Mouse (Mus musculus) testis, postnatal 14 days (tissue): ENCODE data around the gene Pcyt1a.

ENCODE experiments used
- DNase-seq: peaks from one replicate; pipeline ENCODE4 v3.0.0; 2021; ENCODE audit warnings: low spot score

Pcyt1a gene

DNA sequence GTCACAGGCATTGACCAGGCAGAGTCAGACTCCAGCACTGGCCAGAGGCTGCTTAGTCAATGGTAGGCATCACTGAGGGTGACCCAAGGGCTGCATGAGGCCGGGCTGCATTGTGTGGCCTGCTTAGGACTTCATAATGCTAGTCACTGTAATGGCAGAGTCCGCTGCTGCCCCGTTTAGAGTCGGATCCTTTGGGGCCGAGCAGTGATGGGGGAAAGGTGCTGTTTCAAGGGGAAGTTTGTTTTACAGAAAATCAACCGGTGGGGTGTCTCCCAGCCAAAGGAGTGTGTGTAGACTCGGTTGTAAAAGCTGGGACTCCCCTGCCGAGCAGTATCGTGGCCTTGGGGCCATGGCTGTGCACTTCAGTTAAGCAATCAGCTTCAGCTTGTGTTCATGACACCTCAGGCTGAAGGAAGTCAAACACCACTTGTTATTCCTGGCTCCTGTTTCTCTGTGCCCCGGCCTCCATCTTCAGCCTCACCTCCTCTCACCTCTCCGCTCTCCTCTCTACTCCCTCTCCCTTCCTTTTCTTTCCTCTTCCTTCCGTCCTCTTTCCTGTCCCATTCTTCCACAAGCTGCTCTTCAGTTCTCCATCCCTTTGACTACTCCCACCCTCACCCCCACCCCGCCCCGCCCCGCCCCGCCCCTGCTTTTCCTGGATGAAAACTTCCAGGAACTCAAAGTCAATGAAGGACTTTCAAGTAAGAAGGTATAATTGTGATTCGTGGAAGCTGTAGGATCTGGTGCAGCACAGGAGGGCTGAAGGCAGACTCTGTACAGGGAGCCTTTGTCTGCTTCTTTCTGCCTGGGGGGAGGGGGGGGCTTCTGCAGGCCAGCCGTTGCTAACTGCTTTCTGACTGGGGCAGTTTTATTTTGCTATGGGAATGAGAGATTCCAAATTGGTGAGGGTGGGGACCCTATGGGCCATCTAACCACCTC lies 79.9 kb downstream of the Pcyt1a start:
- no peak for DNase-seq

DNA sequence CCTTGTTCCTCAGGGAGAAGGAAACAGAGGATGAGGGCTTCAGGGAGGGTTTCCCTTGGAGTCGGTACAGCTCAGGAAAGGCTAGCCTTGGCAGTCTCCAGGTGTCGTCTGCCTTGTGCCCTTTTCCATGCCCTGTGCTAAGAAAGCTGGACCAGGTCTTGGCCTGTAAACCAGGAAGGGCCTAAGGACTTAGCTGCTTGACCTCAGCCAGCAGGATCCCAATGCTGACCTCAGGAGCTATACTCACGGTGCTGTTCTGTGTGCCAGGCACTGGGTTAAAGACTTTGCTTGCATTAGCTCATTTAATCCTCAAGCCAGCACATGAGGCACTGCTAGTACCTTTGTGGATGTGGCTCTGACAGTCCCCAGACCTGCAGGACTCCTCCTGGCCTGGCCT lies 80.6 kb downstream of the Pcyt1a start:
- no peak for DNase-seq

DNA sequence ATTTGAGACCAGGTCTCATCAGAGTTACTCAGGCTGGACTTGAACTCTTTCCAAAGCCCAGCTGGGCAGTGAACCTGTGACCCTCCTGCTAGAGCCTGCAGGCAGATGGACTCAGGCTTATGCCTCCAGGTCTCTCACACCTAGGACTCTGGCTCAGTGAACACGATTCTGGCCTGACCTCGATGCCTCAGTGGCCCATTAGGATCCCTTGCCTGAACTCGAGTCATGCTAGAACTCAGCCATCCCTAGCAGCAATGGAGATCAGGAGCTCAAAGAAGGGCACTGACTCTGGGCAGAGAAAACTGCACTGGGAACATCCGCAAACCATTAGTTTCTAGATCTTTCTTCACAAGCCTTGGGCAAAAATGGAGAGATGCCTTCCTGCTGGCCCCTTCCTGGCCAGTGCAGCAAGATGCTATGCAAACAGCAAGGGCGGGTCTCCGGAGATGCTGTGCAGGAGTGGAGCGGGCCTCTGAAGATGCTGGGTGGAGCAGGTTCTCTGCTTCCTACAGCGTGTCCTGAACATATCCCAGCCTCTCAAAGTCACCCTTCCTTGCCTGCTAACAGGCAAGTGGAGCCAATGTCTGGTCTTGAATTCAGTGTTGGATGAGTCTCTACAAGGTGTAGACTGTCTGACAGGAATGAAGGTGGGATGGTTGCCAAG lies 81.2 kb downstream of the Pcyt1a start:
- DNase-seq: no peak

DNA sequence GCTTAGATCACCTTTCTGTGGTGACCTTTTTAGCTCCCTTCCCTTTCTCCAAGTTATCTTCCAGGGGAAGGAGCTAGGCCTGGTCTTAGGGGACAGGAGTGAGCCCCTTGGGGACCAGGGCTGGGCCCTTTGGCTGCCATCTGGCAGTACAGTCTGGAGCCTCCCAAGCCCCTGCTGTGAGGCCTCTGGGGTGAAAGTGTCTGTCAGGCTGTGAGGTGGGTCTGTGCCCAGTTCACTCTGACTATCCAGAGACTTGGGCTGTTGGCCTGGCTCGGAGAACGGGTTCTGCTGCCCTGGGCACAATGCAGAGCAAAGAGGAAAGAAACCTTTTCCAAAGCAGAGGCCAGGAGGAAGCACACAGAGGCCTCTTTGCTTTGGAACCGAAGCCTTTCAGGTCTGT lies 82.2 kb downstream of the Pcyt1a start:
- no peak for DNase-seq

DNA sequence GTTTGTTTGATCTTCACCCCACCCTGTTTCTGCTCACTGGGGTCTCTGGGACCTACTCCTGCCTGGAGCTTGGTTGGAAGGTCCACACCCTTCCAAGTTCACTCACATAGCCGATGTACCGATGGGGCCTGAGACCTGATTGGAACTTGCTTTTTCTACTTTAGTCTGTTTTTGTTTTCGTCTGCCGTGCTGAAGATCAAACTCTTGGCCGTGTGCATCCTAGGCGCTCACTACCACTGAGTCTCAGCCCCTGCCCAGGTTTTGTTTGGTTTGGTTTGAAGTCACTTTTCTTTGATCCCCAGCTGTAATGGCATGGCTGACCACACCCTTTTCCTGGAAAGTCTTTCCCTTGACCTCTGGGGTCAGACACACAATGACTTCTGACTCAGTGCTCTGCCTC lies 82.7 kb downstream of the Pcyt1a start:
- no peak for DNase-seq

DNA sequence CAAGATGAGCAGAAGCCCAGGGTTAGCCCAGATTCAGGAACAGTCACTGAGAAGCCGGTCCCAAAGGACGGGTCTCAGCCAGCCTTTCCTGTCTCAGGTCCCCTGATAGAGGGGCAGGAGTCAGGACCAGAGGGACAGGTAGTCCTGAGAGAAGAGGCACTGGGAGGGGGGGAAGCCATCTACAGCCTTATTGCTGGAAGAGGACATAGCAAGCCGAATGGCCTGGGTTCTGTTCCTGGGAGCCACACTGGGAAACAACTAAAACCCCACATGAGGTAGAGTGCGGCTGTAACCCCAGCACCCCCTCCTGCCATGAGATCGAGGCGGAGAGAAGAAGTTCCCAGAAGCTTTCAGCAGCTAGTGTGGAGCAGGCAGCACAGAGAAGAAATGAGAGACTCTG lies 83.2 kb downstream of the Pcyt1a start:
- DNase-seq: no peak

DNA sequence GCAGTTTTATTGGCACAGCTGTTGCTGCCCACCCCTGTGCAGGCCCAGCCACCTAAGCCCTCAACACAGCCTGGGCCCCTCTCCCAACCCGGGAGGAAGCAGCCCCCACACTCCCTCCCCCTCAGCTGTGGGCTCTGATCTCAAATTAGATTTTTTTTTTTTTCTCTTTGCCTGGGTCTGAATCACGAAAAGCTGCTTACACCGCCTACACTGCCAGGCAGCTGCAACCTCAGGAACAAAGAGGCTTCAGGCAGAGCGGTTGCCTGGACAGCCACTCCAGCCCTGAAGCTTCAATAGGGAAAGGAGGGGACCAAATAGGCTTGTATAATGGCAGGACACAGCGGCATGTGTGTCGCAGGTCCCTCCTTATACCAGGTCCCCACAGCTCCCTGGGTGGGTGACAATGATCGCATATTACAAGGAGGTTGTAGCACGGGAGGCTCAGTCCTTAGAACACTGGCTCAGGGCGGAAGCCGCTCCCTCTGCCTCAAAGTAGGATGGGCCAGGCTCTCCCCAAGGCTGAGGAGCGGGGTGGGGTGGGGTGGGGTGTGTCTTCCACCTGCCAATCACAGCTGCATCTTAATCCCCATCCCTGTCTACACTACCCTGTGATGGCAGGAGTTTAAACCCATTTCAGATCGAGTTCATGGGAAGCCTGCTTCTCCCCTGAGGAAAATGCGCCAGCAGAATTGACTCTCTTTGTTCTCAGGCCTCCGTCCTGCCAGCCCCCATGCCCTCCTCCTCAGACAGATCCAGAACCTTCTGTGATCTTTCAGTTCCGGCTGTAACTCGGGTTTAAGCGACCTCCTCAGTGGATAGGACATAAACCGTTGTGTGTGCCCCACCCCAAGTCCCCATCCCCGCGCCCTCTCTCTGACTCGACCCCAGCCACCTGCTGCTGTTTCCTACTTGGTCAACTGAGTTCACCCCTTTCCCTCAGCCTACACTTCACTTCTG lies 85.6 kb downstream of the Pcyt1a start:
- DNase-seq: no peak

DNA sequence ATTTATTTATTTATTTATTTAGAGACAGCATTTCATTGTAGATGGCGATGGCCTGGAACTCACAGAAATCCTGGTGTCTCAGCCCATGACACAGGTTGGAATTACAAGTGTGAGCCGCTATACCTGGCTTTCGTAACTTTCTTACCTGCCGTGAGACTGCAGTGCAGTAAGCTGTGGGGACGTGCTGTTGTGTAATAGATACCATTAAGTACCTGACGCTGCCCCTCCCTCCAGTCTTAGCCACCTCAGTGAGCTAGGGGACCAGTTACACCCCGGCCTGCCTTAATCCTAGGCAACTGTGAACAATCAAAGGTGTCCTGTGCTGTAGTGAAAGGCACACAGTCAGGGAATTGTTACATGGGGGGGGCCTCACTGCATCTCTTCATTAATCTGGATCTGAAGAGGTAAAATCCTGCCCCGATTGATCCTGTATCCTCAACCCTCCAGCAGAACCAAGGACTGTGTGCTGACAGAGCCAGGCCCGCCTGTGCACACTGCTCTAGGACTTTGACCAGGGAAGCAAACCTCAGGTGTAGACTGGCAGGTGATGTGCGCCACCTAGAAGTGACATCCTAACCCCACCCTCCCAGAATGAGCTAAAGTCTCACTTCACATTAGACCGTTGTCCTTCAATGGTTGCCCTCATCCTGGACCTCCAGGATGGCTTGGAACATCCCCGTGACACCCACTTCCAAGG lies 87.2 kb downstream of the Pcyt1a start:
- DNase-seq: no peak

DNA sequence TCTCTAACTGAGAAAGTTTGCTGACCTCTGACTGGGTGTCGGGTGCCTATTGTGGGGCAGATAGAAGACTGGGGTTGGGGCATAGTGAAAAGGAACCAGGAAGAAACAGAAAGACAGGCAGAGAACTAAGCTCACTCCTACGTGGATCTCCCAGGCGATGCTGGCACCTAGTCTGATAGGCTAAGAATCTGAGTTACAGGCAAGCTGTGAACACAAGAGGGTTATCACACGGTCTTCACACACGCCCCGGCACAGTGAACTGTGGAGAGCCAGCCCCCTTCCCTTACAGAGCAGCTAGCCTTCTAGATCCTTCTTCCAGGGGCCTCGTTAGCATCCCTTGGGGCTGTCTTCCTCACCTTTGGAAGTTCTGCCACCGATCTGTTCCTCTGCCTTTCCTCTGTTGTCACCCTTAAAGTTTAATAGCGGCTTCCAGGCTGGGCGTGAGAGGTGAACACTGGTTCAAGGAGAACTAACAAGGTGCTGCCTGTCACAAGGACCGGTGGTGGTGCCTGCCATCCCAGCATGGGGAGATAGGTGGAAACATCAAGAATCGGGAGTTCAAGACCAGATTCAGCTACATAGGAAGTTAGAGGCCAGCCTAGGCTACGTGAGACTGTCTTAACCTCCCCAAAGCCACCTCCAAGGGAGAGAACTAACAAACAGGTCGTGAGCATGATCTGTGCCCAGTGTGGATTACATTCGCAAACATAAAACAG lies 89.1 kb downstream of the Pcyt1a start:
- no peak for DNase-seq

DNA sequence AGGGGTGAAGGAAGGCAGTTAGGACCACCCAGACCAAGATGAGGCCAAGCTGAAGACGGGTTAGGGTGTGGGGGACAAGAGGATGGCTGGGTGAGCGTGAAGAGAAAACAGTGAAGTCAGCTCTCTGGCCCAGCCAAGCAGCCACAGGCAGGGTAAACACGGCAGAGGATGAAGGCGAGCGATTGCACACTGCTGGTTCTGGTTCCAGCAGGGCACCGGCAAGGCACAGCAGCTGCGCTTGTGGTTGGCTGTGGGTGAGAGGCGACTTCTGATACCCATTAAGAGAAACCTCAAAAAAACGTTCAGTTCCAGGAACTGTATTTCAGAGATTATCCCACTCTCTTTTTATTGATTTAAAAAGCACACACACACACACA lies 89.6 kb downstream of the Pcyt1a start:
- DNase-seq: no peak

DNA sequence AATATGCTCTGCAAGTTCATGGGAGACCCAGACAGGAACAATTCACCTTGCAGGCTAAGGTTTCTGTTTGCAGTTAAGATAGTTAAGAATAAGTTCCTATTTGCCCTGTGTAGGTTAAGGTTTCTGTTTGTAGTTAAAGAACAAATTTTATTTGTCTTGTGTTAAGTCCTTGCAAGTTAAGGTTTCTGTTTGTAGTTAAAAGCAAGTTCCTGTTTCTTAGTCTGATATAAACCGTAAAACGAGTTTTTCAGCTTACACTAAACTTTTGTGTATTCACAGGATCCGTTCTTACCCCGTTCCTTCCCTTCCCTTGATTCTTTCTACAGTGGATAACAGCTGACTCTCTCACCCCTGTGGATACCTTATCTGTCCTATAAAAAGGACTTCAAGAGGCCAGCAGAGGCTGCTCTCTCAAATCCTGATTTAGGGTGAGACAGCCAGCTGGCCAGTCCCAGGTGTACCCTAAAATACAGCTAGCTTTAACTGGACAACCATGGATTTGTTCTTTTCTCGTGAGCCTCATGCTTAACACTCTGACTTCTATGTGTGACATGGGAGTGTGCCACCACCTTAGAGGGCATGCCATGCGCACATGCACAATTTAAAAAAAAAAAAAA lies 92.0 kb downstream of the Pcyt1a start:
- DNase-seq: no peak

DNA sequence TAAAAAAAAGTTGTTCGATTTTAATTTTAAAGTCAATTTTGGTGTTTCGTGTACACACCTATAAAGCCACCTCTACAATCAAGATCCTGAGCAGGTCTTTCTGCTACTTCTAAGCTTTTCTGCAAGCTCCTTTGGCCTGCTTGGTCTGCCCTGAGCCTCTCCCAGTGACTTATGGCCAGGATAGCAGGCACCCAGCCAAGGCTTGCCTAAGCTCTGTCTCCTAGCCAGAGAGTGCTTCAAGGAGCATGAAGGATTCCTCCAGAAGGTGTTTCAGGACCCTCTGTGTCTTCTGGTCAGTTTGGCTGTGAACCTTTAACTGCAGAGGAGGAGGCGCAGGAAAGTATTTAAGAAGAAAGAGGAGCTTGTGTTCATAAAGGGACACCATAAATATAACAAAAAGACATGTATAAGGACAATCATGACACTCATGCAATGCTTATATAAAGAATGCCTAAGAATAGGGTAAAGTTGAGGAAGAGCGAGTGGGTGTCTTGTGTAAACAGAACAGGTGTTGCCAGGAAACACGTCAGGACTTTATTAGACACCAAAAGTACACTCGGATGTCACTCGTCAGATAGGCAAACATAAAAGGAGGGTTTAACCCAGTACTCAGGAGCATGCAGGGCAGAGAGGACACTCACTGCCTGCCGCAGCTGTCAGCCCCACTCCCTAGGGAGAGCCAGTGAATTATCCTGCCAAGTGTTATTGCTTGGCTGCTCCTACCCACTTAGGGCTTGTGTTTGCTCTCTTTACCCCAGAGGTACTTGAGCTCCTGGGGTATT lies 92.9 kb downstream of the Pcyt1a start:
- no peak for DNase-seq

DNA sequence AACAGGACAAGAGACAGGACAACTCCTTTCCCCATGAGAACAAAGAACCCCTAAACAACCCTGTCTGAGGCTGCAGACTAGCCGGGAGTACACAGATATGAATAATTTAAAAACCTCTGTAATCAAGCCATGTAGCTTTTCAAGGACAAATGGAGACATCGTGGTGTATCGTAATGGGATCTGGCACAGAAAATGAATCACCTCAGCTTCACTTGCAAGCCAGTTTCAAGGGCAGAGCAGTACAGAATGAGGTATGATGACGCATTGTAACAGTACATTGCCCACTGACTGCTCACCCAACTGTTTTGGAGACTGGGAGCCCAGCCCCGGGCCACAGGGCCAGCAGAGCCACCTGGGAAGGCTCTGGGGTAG lies 93.5 kb downstream of the Pcyt1a start:
- no peak for DNase-seq
